Mouse (Mus musculus) kidney, adult 9 months (tissue): ENCODE results near the gene Tenm2.

Experiments used
- DNase-seq: peaks from one replicate; pipeline ENCODE4 v3.0.0; 2022

Gene Tenm2

DNA sequence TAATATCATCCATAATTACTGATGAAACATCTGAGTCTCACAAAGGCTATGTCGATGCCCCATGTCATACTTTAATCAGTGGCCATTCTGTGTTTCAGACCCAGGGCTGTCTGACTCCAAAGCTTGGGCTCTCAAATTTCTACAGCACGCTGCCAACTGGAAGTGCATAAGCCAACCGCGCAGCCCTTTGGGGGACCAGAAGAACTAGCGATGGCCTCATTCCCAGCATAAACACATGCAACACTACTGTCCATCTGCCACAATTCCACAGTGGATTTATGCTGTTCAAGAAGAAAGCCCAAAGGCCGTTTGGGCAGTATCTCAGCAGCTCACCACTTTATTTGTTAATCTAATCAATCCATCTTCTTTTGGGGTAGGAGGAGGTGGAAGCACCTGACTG, 678.4 kb downstream of the Tenm2 start:
- DNase-seq: no peak

DNA sequence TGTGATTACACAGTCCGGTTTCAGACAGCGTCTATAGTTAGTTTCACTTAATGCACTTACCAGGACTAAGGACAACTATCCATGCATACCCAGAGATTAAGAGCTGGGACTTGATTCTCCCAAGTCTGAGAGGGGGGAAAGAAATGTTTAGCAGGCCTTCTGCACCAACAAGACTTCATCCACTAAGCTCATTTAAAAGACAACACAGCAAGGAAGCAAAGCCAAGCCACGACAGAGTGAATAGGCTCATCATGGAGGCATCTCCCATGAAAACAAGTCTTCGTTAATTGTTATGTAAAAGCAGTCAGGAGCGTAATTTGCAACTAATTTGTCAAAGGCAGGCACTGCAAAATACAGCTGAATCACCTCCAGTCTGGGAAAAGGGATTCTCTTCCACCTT, 682.5 kb downstream of the Tenm2 start:
- no peak for DNase-seq

DNA sequence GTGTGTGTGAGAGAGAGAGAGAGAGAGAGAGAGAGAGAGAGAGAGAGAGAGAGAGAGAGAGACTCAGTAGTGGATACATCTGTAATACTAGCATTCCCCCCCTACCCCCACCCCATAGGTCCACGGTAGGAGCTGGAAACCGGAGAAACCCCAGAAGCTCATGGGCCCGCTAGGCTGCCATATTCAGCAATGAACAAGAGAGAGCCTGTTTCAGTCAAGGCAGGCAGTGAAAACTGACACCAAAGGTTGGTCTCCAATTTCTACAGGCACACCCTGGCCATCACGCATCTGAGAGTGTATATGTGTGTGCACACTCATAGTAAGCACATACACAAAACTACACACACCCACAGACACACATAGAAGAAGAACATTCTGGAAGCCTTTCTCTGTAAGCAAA, 685.1 kb downstream of the Tenm2 start:
- DNase-seq: no peak

DNA sequence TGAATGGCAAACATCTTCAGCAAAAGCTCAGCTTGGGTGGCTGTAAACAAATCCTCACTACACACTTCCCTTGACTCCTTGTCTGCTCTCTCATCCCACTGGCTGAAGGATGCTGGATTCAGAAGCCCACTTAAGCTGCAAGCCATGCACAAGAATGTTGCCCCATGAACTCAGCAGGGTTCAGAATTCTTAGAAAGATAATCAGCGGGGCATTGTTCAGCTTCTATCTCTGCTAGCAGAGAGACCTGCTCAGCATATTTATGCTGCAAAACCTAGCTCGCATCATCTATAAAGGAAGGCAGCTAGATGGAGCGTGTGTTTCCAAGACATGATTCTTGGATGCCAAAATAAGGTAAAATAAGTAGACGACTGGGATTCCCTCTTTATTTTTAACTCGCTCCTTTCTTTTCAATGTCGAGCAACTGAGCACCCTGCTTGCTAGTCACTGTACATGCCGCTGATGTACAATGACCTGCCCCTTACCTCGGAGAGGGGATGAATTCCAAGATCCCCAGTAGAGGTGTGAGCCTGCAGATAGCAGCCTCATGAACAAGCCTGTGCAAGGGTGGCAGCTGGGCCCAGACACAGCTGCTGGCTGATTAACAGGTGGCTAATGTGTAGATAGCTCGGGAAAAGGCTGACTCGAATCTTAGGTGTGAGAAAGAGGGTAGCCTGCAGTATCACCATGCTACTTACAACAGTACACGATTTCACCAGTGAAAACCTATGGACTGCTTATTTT, 686.2 kb downstream of the Tenm2 start:
- no peak for DNase-seq

DNA sequence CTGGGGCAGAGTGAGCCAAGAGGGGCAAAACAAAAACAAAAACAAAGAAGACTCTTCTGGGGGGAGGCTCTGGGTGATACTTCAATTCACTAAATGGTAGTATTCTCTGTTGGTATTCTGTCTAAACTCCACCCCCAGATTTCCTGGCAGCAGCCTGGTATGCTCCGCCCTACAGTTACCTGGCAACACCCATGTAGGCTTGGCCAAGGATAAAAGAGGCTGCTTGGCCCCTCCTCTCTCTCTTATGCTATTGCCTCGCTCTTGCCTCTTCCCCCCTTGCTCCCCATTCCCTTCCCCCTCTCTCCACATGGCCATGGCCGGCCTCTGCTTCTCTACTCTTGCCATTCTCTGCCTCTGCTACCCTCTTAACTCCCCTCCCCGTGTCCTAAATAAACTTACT, 687.6 kb downstream of the Tenm2 start:
- DNase-seq: no peak

DNA sequence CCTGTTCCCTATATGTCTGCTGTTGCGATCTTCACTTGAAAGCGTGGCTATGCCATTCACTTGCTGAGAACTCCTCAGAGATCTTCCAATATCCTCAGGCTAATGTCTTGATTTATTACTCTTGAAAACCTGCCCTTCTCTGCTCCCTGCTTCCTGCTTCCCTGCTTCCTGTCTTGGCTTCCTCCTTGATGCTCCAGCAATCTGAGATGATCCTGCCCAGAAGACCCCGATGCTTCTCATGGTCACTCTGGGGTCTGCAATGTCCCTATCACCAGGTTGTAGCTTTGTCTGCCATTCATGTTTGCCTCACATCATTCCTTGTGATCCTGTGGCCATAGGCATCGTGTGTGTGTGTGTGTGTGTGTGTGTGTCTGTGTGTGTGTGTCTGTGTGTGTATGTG, 697.6 kb downstream of the Tenm2 start:
- DNase-seq: no peak

DNA sequence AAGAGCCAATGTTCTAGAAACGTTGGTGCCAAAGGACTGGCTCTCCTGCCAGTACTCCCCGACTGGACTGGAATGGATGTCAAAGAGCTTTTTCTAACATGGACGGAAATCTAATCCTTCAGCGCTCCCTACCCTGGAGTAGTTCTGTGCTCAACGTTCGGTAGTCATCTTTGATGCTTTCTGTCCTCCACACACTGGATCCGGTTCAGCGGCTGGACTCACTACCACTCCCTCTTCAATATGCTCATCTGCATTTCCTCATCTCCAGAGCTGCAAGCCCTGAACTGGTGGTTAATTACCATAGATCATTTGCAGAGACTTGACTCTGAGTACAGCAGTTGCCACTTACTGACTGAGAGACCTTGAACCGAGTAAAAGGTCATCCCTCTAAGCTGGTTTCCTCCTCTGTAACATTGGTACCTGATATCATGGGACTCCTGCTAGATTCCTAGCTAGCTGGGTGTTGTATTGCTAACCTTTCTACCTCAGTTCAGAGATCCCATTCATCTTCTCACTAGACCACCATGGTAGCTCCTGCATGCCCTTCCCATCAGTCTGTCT, 698.1 kb downstream of the Tenm2 start:
- DNase-seq: no peak

DNA sequence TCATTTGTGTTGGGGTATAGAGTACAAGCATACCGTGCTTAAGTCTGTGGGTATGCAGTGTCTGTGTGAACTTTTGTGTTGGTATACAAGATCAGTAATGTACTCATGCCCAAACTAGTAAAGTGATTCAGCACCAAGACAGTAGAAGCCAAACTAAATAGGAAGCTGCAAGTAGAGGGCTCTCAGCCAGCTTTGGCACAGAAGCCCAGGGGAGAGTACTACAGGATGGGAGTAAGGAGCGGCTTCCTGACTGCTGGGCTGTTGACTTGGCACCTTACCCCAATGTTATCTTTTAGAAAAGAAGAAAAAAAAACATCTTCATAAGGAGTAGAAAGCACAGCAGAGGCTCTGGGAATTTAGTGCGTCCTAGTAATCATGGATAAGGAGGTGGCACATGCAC, 700.2 kb downstream of the Tenm2 start:
- DNase-seq: no peak

DNA sequence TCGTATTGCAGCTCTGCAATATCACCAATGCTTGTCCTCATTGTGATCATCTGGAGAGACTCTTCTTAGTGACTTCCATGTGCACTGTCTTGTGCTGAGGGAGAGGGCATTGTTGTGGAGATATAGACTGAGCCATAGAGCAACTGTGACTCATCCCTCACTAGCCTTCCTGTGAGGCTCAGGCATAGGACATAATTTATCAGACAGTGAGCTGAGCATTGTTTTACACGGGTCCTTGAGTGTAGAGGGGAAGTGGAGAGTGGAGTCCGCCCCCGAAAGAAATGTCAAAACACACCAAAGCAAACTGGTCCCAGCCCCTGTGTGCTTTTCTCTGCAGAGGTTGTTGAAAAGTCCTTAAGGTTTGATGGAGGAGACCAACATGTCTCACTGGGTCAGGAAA, 704.1 kb downstream of the Tenm2 start:
- peak; percentile 7 for DNase-seq

DNA sequence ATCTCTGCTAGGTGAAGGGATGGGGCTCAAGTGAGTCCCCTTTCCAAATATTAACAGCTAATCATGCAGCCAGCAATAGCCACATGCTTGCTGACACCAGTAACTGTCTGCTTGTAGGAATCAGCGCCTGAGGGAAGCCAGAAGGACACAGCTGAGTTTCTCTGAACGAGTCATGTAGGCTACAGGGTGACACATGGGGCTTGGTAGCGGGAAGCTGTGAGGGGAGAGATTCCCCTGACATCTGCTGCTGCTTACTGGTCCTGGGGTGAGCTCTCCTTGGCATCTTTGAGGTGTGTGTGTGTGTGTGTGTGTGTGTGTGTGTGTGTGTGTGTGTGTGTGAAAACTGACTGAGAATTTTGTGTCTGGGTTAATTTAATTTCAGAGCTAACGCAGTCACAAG, 708.3 kb downstream of the Tenm2 start:
- DNase-seq: no peak

DNA sequence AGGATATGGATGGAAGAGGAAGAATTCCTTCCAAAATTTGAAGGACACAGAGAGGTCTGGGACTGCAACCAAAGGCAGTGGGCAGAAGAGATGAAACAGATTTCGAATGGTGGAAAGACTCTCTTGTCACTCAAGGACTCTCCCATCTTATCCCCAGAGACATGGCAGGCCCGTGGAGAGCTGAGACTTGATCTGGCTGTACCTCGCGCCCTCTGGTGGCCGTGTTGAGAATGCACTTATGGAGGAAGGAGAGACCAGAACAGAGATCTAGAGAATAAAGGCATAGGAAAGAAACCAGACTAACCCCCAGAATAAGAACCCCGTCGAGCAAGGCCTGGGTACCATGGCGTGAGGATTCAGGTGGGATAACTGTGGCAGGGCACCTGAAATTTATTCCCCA, 709.4 kb downstream of the Tenm2 start:
- peak; percentile 83 for DNase-seq

DNA sequence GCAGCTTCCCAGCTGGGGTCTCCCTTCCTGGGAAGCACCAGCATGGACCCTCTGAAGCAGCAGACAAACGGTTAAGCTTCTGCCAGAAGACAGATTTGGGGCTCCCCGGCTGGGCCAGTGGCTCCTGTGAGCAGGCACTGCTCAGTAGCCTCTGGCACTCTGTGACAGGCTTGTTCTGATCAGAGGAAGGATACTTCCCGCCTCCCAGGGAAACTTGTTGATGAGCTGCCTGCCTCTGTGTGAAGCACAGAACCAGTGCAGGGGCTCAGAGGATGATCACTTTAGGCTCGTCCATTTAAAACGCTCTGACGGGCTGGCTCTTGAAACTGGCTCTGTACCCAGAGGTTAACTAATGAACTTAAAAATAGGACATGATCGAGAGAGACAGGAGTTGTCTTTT, 723.3 kb downstream of the Tenm2 start:
- no peak for DNase-seq

DNA sequence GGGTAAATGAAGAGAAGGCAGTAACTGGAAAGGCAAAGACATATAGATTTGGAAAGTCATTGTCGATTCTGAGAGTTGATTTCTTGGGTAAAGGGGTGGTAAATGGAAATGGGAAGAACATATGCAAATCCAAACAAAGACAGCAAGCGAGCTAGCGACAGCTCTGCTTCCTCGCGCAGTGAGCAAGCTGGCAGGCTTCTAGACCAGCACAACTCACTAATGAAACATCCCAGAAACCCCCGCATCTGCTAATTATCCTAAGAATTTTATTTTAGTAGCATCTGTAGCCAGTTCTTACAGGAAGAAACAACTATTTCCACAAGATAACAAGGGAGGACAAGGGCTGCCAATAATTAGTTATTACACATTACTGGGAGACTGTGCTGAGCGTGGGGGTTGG, 727.5 kb downstream of the Tenm2 start:
- no peak for DNase-seq

DNA sequence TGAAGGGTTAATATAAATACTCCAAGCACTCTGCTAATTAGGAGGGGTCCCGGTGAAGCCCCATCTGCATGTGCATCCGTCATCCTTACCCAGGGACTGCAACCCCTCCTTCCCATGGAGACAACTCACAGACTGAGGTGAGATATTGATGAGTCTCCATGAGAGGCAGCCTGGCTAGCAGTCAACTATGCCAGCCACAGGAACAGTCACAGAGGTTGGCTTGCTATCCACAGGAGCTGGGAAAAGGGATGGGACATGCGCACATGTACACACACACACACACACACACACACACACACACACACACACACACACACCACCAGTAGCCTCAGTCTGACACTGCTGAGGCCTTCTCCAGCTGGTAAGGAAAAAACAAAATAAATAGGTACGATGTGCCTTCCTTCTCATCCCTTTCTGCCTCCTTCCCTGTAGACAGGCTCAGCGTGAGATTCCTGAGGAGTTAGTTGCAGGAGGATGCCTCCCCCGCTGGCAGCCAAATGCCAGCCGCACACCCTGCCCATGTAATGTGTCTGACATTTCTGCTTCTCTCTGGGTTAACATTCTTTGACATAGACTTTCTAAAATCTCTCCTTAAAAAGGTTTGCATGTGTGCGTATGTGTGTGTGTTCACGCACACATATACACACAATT, 740.7 kb downstream of the Tenm2 start:
- no peak for DNase-seq

DNA sequence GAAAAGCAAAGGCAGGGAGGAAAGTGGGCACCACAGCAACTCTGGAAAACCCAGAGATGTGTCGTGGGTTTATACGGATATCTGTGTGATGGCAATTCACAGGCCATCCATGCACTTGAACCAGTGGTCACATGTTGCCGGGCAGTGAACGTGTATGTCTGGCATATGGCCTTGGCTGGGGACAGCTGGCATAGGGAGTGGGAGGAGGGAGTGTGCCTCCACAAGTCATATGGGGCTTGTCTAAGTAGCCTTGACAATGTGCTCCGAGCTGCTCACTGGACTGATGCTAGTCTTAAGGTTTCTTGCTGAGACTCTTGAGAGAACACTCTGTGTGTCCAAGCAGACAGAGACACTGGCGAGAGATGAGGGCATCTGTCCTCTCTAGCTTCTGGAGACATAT, 743.5 kb downstream of the Tenm2 start:
- DNase-seq: no peak

DNA sequence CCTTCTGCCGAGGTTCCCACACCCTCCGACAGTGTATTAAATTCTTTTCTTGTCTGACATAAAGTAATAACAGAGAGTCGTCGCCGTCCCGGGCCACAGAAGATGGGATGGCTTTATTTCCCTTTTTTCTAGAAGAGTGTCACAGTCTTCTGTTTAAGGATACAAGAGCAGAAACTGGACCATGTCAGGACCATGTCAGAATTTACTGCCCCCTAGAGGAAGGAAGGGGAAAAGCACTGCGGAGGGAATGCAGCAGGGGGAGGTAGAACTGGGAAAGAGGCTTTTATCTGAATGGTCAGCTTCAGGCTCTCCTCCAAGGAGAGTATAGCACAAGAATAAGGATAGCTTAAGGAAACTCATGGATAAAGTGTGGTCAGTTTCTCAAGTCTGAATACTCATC, 745.7 kb downstream of the Tenm2 start:
- peak; percentile 20 for DNase-seq

DNA sequence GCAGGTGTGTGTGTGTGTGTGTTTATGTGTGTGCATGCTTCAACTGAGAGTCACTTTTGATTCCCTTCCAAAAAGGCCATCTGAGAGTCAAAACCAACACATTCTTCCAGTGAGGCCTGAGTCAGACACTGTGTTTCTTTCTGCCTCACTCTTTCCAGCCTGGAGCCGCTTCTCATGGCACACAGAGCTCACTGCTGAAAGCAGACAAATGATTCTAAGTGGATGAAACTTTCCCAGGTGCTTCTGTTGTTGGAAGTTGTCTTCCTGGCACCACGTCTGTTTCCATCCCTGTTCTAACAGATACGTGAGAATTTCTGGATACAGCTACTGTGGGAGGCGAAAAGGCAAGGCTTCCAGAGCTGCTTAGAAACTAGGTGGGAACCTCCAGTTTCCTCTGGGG, 747.1 kb downstream of the Tenm2 start:
- no peak for DNase-seq

DNA sequence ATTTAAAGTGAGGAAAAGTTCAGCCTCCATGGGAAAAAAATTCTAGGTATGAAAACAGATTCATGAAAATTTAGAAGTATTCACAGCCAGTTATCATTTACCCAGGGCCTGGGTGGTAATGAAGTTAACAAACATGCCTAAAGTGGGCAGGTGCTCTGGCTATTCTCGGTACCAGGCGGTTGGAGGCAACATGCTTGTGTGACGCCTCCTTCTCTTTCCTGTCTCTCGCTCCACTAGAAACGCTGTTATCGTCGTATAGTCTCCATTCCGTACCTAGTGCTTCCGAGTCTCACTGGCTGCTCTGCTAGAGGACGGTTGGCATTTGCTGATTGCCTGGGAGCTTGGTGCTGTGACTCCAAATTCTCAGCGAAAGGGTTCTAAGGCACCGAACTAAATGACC, 749.7 kb downstream of the Tenm2 start:
- no peak for DNase-seq

DNA sequence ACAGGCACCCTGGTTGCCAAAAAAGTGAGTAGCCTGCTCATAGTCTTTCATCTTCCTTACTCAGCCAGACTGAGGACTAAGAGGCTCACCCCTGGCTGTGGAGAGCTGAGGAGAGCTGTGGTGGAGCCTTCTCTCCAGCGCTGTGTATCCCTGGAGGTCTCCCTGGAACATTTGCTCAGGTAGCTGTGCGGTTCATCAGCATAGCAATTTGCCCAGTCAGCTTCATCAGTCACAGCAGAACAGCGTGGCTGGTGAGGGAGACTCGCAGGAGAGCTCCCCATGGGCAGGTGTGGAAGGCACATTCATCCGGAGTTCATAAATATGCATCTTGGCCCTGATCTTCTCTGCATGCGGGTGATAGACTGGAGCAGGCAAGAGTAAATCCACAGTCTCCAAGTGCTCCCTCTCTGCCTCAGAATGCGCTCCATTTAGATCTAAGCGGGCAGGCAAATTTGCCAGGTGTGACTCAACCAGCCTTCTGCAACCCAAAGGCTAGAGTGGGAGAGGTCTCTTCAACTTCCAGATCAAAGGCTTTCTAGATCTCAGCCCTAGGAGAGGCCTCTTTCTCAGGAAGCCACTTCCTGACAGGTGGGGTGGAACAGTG, 751.2 kb downstream of the Tenm2 start:
- DNase-seq: no peak

DNA sequence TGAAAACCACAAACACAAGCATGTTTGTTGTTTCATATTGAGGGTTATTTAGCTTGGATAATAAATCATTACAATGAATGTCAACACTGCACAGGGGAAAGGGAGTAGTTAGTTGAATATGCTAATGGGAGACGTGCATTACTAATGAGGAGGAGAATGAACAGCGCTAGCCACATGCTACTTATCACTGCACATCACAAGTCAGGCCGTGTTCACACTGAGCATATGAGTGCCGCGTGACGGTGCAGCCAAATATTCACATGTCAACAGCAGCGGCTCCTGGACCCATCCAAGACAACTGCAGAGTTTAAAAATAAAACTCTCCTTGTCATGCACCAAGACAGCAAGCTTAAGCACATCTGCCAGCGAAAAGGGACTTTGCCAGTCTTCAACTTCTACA, 753.6 kb downstream of the Tenm2 start:
- no peak for DNase-seq

DNA sequence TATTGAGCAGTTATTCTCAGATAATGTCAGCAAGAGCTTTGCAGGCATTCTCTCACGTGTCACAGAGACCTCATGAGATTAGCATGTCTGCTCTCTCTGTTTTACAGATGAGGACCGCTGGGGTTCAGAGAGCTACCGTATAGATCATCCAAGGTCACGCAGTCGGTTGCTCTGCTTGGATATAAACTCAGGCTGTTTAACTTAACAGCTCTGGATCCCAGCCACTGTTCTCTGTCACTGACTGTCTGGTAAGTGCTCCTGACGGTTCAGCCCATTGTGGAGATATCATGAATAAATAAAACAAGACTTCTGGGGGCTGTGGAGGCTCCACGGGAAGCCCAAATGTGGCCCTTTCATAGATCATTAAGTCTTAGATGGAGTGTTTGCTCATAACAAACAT, 754.2 kb downstream of the Tenm2 start:
- no peak for DNase-seq

DNA sequence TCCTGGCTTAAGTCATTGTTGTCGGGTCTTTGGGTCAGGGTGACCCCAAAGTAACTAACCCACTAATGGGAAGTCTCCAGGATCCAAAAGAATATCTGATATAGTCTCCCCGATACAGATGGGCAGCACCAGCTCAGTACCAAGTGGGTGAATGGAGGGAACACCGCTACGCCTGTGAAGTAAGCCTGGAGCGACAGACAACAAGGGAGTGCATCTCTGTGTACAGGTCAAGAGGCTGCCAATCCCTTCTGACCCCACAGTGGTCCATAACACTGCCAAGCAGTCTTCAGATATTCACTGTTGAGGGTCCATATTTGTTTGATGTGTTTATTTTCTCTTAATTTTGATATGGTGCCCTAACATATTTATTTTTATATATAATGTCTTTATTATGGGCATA, 754.7 kb downstream of the Tenm2 start:
- no peak for DNase-seq

DNA sequence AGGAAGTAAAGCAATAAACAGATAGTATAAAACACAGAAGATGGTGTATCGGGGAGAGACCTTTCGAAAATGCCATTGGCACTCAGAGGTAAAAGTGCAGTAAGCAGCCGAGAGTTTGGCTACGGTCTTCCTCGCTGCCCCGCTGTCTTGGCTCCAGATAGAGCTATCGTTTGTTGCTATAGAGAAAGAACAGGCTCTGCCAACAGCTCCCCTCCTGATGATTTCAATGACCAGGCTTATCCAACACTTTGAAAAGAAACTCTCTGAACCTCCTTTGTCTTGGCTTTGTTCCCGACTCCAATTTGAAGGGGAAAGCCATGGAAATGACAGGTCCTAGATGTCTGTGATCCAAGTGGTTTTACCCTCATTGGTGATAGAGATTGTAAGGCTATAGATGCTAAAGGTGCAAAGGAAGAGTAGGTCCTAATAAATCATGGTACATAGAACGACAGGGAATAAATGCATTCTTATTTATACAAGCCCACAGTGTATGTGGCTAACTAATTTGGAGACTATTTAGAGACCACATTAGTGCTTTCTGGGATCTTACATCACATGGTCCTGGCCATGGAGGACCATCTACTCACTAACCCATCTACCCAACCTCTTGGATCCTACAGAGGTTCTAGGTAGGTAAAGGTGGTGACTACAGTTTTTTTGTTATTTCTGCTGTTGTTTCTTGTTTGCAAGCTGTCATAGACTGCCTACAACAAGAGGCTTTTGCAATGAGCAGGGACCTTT, 765.8 kb downstream of the Tenm2 start:
- no peak for DNase-seq

DNA sequence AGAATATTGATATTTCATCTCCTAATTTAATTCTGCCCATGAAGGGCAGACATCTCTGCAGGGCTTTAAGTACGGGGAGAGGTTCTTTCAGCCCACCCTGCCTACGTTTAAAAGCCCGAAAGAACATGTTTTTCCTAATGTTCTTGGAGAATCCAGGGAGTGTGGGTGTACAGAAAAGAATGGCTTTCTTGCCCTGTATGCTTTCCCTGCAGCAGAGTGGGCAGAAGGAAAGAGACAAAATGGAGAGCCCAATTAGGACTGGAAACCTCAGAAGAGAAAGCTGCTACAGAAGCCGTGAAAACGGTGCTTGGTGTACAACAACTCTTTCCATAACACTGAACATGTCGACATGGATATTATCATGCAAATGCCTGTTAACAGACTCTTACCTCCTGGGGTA, 777.3 kb downstream of the Tenm2 start:
- DNase-seq: no peak
